Mouse (Mus musculus): ENCODE results near the gene Dppa4. TPM values are rescaled to one million over a fixed set of nuclear protein-coding genes. Genes with fewer than 3 reads are reported as not detected.

Gene Dppa4
- polyA plus RNA-seq, 1 experiment: 1.4 TPM

DNA sequence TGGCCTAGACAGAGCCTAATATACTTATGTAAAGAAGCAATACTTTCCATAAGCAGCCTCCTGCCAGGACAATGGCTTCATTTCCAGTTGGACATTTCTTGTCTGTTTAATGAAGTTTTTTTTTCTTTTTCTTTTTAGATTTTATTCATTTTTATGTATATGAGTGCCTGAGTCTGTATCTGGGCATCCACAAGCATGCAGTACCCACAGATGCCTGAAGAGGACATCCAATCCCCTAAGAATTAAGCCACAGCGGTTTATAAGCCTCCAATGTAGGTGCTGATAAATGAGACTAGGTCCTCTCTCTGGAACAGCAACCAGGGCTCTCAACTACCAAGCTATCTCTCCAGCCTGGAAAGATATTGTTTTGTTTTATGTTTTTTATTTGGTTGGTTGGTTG, 20.6 kb upstream of the Dppa4 start:
- no peaks in the 10 kb centered on the region for H3K4me1 ChIP-seq (ENCODE audit: control insufficient read depth, insufficient read depth, low read length)
- H3K4me3 ChIP-seq (ENCODE audit: control insufficient read depth, low read depth, low read length): no peak overlapping the region
- TF ChIP-seq CTCF (IDR thresholded peaks at IDR 0.05; ENCODE audit: control insufficient read depth, insufficient read depth, insufficient replicate concordance, low read depth, low read length) (no peak), POLR2A (IDR thresholded peaks at IDR 0.05; ENCODE audit: control insufficient read depth, low read depth, low read length) (no peak)
- H3K27ac ChIP-seq (ENCODE audit: control insufficient read depth, insufficient read depth, low read depth, low read length): no peak overlapping the region
- no peaks in the 10 kb centered on the region for H3K27me3 ChIP-seq (ENCODE audit: control insufficient read depth, insufficient read depth, low read length)
- no peaks in the 10 kb centered on the region for H3K36me3 ChIP-seq (ENCODE audit: control insufficient read depth, insufficient read depth, low read length)

DNA sequence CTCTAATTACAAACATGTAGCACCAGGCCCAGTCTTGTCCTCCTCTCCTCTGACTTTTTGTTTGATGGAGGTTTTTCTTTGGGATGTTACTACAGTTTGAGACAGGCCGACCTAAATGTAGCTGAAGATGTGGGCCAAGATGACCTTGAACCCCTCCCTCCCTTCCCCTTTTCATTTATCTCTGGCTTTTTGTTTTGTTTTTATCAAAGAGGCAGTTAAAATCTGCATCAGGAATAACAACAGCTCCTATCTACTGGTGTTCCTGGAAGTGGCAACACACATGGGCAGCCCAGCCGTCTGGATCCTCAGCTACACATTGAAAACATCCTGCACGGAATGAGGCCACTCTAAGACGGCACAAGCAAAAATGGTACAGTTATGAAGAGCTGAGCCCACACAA, 17.7 kb upstream of the Dppa4 start:
- Histone ChIP-seq H3K4me3 (ENCODE audit: control insufficient read depth, low read depth, low read length) (no peak overlapping the region), H3K36me3 (ENCODE audit: control insufficient read depth, insufficient read depth, low read length) (no peaks in the 10 kb centered on the region), H3K27ac (ENCODE audit: control insufficient read depth, insufficient read depth, low read depth, low read length) (no peak overlapping the region), H3K27me3 (ENCODE audit: control insufficient read depth, insufficient read depth, low read length) (no peaks in the 10 kb centered on the region), H3K4me1 (ENCODE audit: control insufficient read depth, insufficient read depth, low read length) (no peaks in the 10 kb centered on the region)
- TF ChIP-seq POLR2A (IDR thresholded peaks at IDR 0.05; ENCODE audit: control insufficient read depth, low read depth, low read length) (no peak), CTCF (IDR thresholded peaks at IDR 0.05; ENCODE audit: control insufficient read depth, insufficient read depth, insufficient replicate concordance, low read depth, low read length) (no peak)

DNA sequence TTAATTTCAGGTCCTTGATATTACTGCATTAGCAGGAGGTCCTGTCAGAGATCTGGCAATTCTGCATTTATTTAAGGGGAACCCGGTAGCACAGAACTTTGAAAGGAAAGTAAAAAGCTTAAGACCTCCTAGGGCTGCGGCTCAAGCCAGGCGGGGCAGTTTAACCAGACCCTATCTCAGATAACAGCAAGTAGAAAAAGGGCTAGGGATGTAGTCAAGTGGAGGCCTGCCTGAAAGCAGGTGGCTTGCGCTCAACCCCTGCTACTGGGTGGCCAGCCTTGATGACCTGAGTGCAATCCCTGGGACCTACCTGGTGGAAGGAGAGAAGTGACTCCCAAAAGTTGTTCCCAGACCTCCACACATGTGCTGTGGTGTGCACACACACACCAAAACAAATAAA, 6.6 kb upstream of the Dppa4 start:
- Histone ChIP-seq H3K27ac (ENCODE audit: control insufficient read depth, insufficient read depth, low read depth, low read length) (no peak overlapping the region), H3K4me3 (ENCODE audit: control insufficient read depth, low read depth, low read length) (no peak overlapping the region), H3K4me1 (ENCODE audit: control insufficient read depth, insufficient read depth, low read length) (no peaks in the 10 kb centered on the region), H3K36me3 (ENCODE audit: control insufficient read depth, insufficient read depth, low read length) (no peaks in the 10 kb centered on the region), H3K27me3 (ENCODE audit: control insufficient read depth, insufficient read depth, low read length) (no peaks in the 10 kb centered on the region)
- TF ChIP-seq POLR2A (IDR thresholded peaks at IDR 0.05; ENCODE audit: control insufficient read depth, low read depth, low read length) (no peak), CTCF (IDR thresholded peaks at IDR 0.05; ENCODE audit: control insufficient read depth, insufficient read depth, insufficient replicate concordance, low read depth, low read length) (no peak)

DNA sequence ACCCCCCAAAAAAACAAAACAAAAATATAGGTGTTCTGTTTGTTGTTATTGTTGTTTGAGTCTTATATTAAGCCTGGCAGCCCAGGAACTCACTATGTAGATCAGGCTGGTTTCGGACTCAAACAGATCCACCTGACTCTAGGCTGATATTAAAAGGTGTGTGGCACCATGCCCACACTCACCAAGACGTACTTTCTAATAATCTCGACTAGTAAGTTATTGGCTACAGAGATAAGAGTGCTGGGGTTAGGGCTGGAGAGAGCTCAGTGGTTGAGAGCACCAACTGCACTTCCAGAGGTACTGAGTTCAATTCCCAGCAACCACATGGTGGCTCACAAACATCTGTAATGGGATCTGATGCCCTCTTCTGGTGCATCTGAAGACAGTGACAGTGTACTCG, 2.6 kb upstream of the Dppa4 start:
- Histone ChIP-seq H3K4me1 (ENCODE audit: control insufficient read depth, insufficient read depth, low read length) (no peaks in the 10 kb centered on the region), H3K36me3 (ENCODE audit: control insufficient read depth, insufficient read depth, low read length) (no peaks in the 10 kb centered on the region), H3K4me3 (ENCODE audit: control insufficient read depth, low read depth, low read length) (no peak overlapping the region), H3K27me3 (ENCODE audit: control insufficient read depth, insufficient read depth, low read length) (no peaks in the 10 kb centered on the region), H3K27ac (ENCODE audit: control insufficient read depth, insufficient read depth, low read depth, low read length) (no peak overlapping the region)
- TF ChIP-seq POLR2A (IDR thresholded peaks at IDR 0.05; ENCODE audit: control insufficient read depth, low read depth, low read length) (no peak), CTCF (IDR thresholded peaks at IDR 0.05; ENCODE audit: control insufficient read depth, insufficient read depth, insufficient replicate concordance, low read depth, low read length) (no peak)

DNA sequence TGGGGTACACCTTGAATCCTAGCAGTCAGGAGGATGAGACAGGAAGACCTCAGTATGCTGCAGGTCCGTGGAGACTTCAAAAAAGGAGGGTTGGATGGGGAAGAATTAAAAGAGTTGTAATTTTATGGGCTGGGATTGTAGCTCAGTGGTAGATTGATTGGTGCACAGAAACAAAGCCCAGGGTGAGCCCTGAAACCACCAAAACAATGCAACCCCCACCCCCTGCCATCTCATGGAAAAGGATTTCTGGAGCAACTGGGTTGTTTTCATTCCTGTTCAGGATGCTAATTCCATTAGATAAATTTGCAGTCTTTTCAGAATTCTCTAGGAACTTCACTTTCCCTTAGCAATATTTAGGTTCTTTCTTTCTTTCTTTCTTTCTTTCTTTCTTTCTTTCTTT, 732 bp upstream of the Dppa4 start:
- no peaks in the 10 kb centered on the region for H3K4me1 ChIP-seq (ENCODE audit: control insufficient read depth, insufficient read depth, low read length)
- no peaks in the 10 kb centered on the region for H3K27me3 ChIP-seq (ENCODE audit: control insufficient read depth, insufficient read depth, low read length)
- no peaks in the 10 kb centered on the region for H3K36me3 ChIP-seq (ENCODE audit: control insufficient read depth, insufficient read depth, low read length)
- no peak for TF ChIP-seq CTCF (IDR thresholded peaks at IDR 0.05; ENCODE audit: control insufficient read depth, insufficient read depth, insufficient replicate concordance, low read depth, low read length)
- TF ChIP-seq POLR2A (IDR thresholded peaks at IDR 0.05; ENCODE audit: control insufficient read depth, low read depth, low read length): no peak
- H3K27ac ChIP-seq (ENCODE audit: control insufficient read depth, insufficient read depth, low read depth, low read length): no peak overlapping the region
- H3K4me3 ChIP-seq (ENCODE audit: control insufficient read depth, low read depth, low read length): no peak overlapping the region

DNA sequence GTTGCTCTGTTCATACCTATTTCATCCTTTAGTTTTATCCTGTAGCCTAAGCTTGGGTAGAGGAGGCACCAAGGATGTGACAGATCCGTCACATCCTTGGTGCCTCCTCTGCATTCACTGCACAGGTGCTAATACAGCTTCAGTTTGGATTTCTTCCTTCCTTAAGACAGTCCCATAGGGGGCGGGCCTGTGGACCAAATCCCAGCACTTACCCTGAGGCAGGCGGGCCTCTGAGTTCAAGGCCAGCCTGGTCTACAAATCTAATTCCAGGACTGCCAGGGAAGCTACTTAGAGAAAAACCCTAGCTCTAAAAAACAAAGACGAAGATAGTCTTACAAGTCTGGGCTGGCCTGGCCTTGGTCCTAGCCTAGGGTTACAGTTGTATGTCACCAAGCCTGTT, 2.0 kb downstream of the Dppa4 start:
- Histone ChIP-seq H3K27me3 (ENCODE audit: control insufficient read depth, insufficient read depth, low read length) (no peaks in the 10 kb centered on the region), H3K4me1 (ENCODE audit: control insufficient read depth, insufficient read depth, low read length) (no peaks in the 10 kb centered on the region), H3K4me3 (ENCODE audit: control insufficient read depth, low read depth, low read length) (no peak overlapping the region), H3K27ac (ENCODE audit: control insufficient read depth, insufficient read depth, low read depth, low read length) (no peak overlapping the region), H3K36me3 (ENCODE audit: control insufficient read depth, insufficient read depth, low read length) (no peaks in the 10 kb centered on the region)
- TF ChIP-seq POLR2A (IDR thresholded peaks at IDR 0.05; ENCODE audit: control insufficient read depth, low read depth, low read length) (no peak), CTCF (IDR thresholded peaks at IDR 0.05; ENCODE audit: control insufficient read depth, insufficient read depth, insufficient replicate concordance, low read depth, low read length) (no peak)

DNA sequence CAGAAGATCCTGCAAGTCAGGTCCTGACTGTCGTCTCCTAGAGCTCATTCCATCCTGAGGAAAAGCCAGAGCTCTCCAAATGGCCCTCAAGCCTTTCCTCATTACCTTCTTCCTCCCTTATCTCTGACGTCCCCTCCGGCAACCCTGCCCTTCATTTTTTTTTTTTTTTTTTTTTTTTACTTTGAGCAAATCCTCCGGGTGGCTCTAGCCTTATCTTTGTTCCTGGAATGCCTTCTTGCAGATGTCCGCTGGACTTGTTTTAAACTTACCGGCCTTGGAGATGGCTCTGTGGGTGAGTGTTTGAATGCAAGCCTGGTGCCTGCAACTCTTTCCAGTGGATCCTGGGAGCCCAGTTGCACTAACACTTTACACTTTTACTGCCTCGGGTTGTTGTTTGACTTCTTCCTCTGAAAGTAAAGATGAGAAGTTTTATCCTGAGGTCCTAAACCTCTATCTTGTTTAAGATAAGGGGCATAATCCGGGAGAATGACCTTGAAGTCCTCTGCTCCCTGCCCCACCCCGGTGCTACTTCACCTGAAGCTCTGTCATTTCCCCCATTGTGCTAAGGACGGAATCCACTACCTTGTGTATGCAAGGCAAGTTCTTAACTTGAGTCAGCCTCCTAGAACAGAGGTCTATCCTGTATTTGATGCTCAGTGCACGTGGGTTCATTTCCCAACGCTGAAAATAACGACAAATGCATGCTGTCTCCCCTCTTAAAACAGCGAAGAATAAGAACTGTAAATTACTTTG, 14.0 kb downstream of the Dppa4 start:
- Histone ChIP-seq H3K4me1 (ENCODE audit: control insufficient read depth, insufficient read depth, low read length) (no peaks in the 10 kb centered on the region), H3K27me3 (ENCODE audit: control insufficient read depth, insufficient read depth, low read length) (no peaks in the 10 kb centered on the region), H3K4me3 (ENCODE audit: control insufficient read depth, low read depth, low read length) (no peak overlapping the region), H3K27ac (ENCODE audit: control insufficient read depth, insufficient read depth, low read depth, low read length) (no peak overlapping the region), H3K36me3 (ENCODE audit: control insufficient read depth, insufficient read depth, low read length) (no peaks in the 10 kb centered on the region)
- TF ChIP-seq POLR2A (IDR thresholded peaks at IDR 0.05; ENCODE audit: control insufficient read depth, low read depth, low read length) (no peak), CTCF (IDR thresholded peaks at IDR 0.05; ENCODE audit: control insufficient read depth, insufficient read depth, insufficient replicate concordance, low read depth, low read length) (no peak)
